Mouse (Mus musculus) megakaryocyte, embryonic 14.5 days (primary cell): ENCODE measurements around the gene Mark4. TPM values are rescaled to one million over a fixed set of nuclear protein-coding genes. Genes with fewer than 3 reads are reported as not detected.

Experiments
- H3K27me3 ChIP-seq: replicated peaks from 2 replicates; pipeline ENCODE3; 2012; ENCODE audit warnings: inconsistent platforms
- H3K36me3 ChIP-seq: replicated peaks from 2 replicates; pipeline ENCODE3; 2012; ENCODE audit warnings: low read length, inconsistent platforms, mixed read lengths
- H3K4me1 ChIP-seq: 2 replicates; pipeline ENCODE4 v1.6.1; 2012; ENCODE audit warnings: inconsistent platforms
- H3K4me3 ChIP-seq: replicated peaks from 2 replicates; pipeline ENCODE3; 2012; ENCODE audit warnings: moderate library complexity, mild to moderate bottlenecking, inconsistent platforms
- H3K9me3 ChIP-seq: 2 replicates; pipeline ENCODE4 v1.6.1; 2012; ENCODE audit warnings: inconsistent platforms
- FLI1 ChIP-seq: IDR thresholded peaks from 2 replicates; pipeline ENCODE4 v1.6.1; 2012; ENCODE audit warnings: low read length, inconsistent platforms, mixed read lengths
- GATA1 ChIP-seq: IDR thresholded peaks from 3 replicates; pipeline ENCODE4 v1.6.1; 2012; ENCODE audit warnings: mixed read lengths, low read length, inconsistent platforms, borderline replicate concordance
- polyA plus RNA-seq: library from polyadenylated mRNA; stranded (reverse); fragments of >175 nt; gene quantifications from 2 replicates; pipeline ENCODE4 v1.2.3, GENCODE M21; 2012; ENCODE audit warnings: low replicate concordance; ENCODE audit not compliant: insufficient read depth

Gene Mark4
- polyA plus RNA-seq, 1 experiment: 102 TPM

DNA sequence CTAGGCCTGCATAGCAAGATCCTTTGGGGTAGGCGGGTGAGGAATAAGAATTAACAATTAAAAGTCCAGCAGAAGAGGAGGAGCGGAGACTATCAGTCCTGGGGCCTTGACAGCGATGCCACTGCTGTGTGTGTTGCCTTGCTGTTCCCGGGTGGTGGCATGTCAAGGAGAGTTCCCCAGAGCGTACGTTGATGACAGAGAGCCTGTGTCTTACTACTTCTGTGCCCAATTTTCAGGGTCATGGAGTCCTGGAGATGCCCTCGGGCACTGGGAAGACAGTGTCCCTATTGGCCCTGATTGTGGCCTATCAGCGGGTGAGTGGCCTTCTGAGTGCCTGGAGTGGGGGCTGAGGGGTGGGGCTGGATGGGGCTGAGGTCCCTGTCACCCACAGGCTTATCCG is 74.9 kb downstream of the Mark4 start:
- Histone ChIP-seq H3K27me3 (no peaks in the 10 kb centered on the region), H3K36me3 (peaks cover 54% of the 10 kb centered on the region), H3K9me3 (no peaks in the 10 kb centered on the region), H3K4me1 (peaks cover 40% of the 10 kb centered on the region), H3K4me3 (peak overlapping the region; percentile 42)
- TF ChIP-seq GATA1: no peak
- no peak for TF ChIP-seq FLI1

DNA sequence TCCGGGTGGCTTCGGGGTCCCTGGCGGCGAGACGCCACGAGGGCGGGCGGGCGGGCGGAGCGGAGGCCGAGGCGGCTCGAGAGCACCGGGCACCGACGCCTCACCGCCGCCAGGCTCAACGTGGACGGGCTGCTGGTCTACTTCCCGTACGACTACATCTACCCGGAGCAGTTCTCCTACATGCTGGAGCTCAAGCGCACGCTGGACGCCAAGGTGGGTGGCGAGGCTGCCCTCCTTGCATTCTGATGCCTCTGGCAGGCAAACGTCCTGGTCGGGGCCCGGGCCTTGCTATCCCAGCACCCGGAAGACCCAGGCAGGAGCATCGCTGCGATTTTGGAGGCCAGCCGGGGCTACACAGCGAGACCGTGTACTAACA is 76.5 kb downstream of the Mark4 start:
- TF ChIP-seq FLI1 (no peak), GATA1 (no peak)
- no peaks in the 10 kb centered on the region for H3K27me3 ChIP-seq
- no peaks in the 10 kb centered on the region for H3K9me3 ChIP-seq
- H3K4me1 ChIP-seq: peaks cover 36% of the 10 kb centered on the region
- H3K36me3 ChIP-seq: peaks cover 52% of the 10 kb centered on the region
- peak overlapping the region; percentile 100 for H3K4me3 ChIP-seq

DNA sequence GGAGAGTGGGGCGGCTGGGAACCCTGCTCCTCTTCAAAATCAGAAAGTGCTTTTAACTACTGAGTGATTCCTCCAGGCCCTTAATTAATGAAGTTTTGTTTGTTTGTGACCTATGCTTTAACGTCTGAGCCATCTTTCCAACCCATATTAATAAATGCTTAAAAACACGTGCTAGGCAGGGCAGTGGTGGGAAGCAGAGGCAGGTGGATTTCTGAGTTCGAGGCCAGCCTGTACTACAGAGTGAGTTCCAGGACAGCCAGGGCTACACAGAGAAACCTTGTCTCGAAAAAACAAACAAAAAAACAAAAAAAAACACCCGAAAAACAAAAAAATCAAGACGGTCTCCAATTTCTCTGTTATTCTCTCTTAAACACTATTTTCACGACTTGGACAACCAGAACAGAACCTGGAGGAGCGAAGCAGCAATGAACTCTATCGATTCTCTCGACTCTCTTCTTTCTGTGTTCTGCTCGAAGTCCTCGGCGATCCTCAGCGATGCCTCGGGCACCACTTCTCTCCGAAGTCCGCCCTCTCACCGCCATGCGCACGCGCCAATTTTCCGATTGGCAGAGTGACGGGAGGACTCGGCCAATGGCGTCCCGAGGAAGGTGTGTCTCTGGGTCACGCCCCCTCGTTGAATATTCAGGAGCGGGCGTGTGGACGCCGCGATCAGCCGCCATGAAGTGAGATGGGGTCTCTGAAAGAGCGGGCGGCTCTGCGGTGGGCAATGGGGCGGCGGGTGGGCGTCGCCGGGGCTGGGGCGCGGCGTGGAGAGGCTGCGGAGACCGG is 77.0 kb downstream of the Mark4 start, which contains the start of gene Ercc2:
Gene Ercc2, plus strand, starts transcription at position 634 of the 789 bp plus-strand sequence.
- Histone ChIP-seq H3K27me3 (no peaks in the 10 kb centered on the region), H3K36me3 (peaks cover 50% of the 10 kb centered on the region), H3K4me3 (peak within 1 kb of the TSS; percentile 100), H3K4me1 (peaks cover 36% of the 10 kb centered on the region), H3K9me3 (no peaks in the 10 kb centered on the region)
- TF ChIP-seq GATA1 (no peak), FLI1 (no peak)

DNA sequence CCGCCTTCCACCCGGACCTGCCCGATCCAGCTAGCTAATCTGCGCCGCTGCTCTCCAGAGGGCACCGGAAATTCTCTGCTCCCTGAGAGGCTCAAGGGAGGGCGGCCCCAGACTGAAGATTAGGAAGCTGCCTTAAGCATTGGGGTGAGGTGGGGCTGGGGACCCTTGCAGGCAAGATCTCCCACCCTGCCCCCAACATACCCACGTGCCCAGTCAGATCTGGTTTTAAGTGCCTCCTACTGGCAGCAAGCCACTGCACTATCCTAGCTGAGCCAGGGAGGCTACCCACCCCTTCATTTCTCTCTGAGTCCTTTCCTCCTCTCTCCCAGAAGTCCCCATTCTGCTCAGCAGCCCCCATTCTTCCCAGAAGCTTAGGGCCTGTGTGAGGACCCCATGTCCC is 80.6 kb downstream of the Mark4 start:
- Histone ChIP-seq H3K4me1 (peaks cover 18% of the 10 kb centered on the region), H3K4me3 (no peak overlapping the region), H3K9me3 (no peaks in the 10 kb centered on the region), H3K27me3 (no peaks in the 10 kb centered on the region), H3K36me3 (peaks cover 48% of the 10 kb centered on the region)
- TF ChIP-seq GATA1 (no peak), FLI1 (no peak)

DNA sequence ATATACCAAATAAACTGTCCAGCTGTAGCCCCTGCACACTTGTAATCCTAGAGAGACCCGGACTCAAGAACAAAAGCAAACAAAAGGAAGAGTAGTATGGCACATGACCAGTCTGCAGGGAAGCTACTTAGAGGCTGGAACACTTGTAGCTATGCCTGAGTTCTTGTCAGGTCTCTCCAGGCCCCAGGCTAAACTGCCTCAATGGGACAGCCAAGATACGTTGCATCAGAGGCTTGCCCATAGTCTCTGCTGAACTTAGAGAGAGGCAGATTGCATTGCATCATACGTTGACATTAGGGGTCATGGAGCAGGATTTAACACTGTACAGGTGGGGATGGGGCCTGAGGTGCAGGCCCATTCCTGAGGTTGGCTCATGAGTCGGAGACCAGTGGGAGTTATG is 82.6 kb downstream of the Mark4 start:
- Histone ChIP-seq H3K4me1 (peaks cover 5% of the 10 kb centered on the region), H3K36me3 (peaks cover 62% of the 10 kb centered on the region), H3K4me3 (no peak overlapping the region), H3K9me3 (no peaks in the 10 kb centered on the region), H3K27me3 (no peaks in the 10 kb centered on the region)
- TF ChIP-seq FLI1: no peak
- TF ChIP-seq GATA1: no peak

DNA sequence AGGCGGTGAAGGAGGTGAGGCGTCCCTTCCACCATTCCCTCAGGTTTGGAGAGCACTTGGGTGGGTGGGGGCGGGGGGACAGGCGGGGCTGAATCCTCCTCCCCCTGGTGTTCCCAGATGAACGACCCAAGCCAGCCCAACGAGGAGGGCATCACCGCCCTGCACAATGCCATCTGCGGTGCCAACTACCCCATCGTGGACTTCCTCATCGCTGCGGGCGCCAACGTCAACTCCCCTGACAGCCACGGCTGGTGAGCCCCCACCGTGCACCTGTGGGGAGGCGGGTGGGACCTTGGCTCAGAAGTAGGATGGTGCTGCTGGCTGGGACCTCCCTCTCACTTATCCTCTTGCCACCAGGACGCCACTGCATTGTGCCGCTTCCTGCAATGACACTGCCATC is 83.3 kb downstream of the Mark4 start:
- Histone ChIP-seq H3K4me1 (peaks cover 6% of the 10 kb centered on the region; the same call in 1 of the 2 replicates), H3K9me3 (no peaks in the 10 kb centered on the region), H3K36me3 (peaks cover 68% of the 10 kb centered on the region), H3K27me3 (no peaks in the 10 kb centered on the region), H3K4me3 (peak overlapping the region; percentile 6)
- TF ChIP-seq GATA1: no peak
- no peak for TF ChIP-seq FLI1

Other genes starting within 250 kb of the Mark4 start
- gene Gpr4, start 246.3 kb downstream of the Mark4 start, polyA plus RNA-seq: 0.03 TPM in 1 of 2 replicates, not detected in the other
- gene Opa3, start 230.5 kb downstream of the Mark4 start, polyA plus RNA-seq: 7.3 and 11.6 TPM in 2 replicates
- 828 and 2,423 TPM in 2 replicates for gene Vasp, start 187.0 kb downstream of the Mark4 start, polyA plus RNA-seq
- gene Ppm1n, start 178.8 kb downstream of the Mark4 start, polyA plus RNA-seq: not detected in 2 replicates
- 6.1 and 8.4 TPM in 2 replicates for gene Rtn2, start 176.2 kb downstream of the Mark4 start, polyA plus RNA-seq
- gene Fosb, start 148.8 kb downstream of the Mark4 start, polyA plus RNA-seq: 12.9 and 33.1 TPM in 2 replicates
- 36.5 and 52.2 TPM in 2 replicates for gene Ercc1, start 114.0 kb downstream of the Mark4 start, polyA plus RNA-seq
- 13.3 and 50.4 TPM in 2 replicates for gene Cd3eap, start 99.3 kb downstream of the Mark4 start, polyA plus RNA-seq
- 21.5 and 54.3 TPM in 2 replicates for gene Ppp1r13l, start 99.1 kb downstream of the Mark4 start, polyA plus RNA-seq
- gene Ercc2, start 76.8 kb downstream of the Mark4 start, polyA plus RNA-seq: 24.2 and 30.8 TPM in 2 replicates
- gene Klc3, start 54.7 kb downstream of the Mark4 start, polyA plus RNA-seq: 1.3 TPM in 1 of 2 replicates, not detected in the other
- gene Ckm, start 54.0 kb downstream of the Mark4 start, polyA plus RNA-seq: 0.96 TPM in 1 of 2 replicates, not detected in the other
- gene Exoc3l2, start 4.5 kb upstream of the Mark4 start, polyA plus RNA-seq: 40.8 and 53.6 TPM in 2 replicates
- gene Bloc1s3, start 49.5 kb upstream of the Mark4 start, polyA plus RNA-seq: 5.5 and 6.5 TPM in 2 replicates
- 608 and 613 TPM in 2 replicates for gene Trappc6a, start 49.6 kb upstream of the Mark4 start, polyA plus RNA-seq
- gene Nkpd1, start 59.0 kb upstream of the Mark4 start, polyA plus RNA-seq: 1.3 and 2.9 TPM in 2 replicates
- 88.1 and 108 TPM in 2 replicates for gene Ppp1r37, start 104.3 kb upstream of the Mark4 start, polyA plus RNA-seq
- gene Zfp296, start 118.5 kb upstream of the Mark4 start, polyA plus RNA-seq: 6.0 and 13.6 TPM in 2 replicates
- gene Gemin7, start 118.8 kb upstream of the Mark4 start, polyA plus RNA-seq: 30.5 and 69.9 TPM in 2 replicates
- 109 and 265 TPM in 2 replicates for gene Clasrp, start 145.7 kb upstream of the Mark4 start, polyA plus RNA-seq
- gene Relb, start 170.6 kb upstream of the Mark4 start, polyA plus RNA-seq: 14.8 and 22.5 TPM in 2 replicates
- gene Clptm1, start 206.2 kb upstream of the Mark4 start, polyA plus RNA-seq: 153 and 336 TPM in 2 replicates
- 114 TPM in 1 of 2 replicates, not detected in the other for gene Apoc2, start 219.1 kb upstream of the Mark4 start, polyA plus RNA-seq
- gene Gm44805, start 222.6 kb upstream of the Mark4 start, polyA plus RNA-seq: not detected in 2 replicates
- 7.1 and 10.7 TPM in 2 replicates for gene Apoc4, start 222.7 kb upstream of the Mark4 start, polyA plus RNA-seq
- gene Apoc1, start 233.8 kb upstream of the Mark4 start, polyA plus RNA-seq: 31.2 and 454 TPM in 2 replicates
- 302 and 6,452 TPM in 2 replicates for gene Apoe, start 240.4 kb upstream of the Mark4 start, polyA plus RNA-seq